Comparison of ENCODE assay signal across 19 mouse cellular contexts in genomic region chr14:24090790-24091189, GRCm38 (mm10).
DNase-seq lines count a peak whose midpoint lies in the region; ATAC-seq and TF ChIP-seq lines count a peak whose summit lies in the region.
"Had no signal": no experiment of that assay in that cellular context is flagged by ENCODE, and none has a peak within 500 bp of the region (broad histone marks: within the 10 kb centered on the region; RNA-seq: fewer than 3 reads in every experiment).

No protein-coding gene starts in this region.

- 28% methylated on average over 1 of the region's 1 CpGs for WGBS in heart, embryonic 12.5 days
- WGBS in liver, embryonic 11.5 days, result 23% methylated on average over 1 of the region's 1 CpGs
- WGBS in liver, embryonic 15.5 days (ENCODE audit: insufficient replicate concordance), result 10% methylated on average over 1 of the region's 1 CpGs
- WGBS in intestine, postnatal 0 days, result 30% methylated on average over 1 of the region's 1 CpGs

- H3K4me2 ChIP-seq in heart, embryonic 12.5 days, result no peak overlapping the region
- no peak overlapping the region for H3K4me2 ChIP-seq in liver, embryonic 11.5 days
- peak overlapping the region; percentile 5; the same call in 1 of the 2 replicates for H3K4me2 ChIP-seq in liver, embryonic 15.5 days
- H3K4me2 ChIP-seq in intestine, postnatal 0 days (replicated peaks; ENCODE audit: low read depth), result no peak overlapping the region
- H3K4me2 ChIP-seq: embryonic facial prominence, embryonic 12.5 days; forebrain, embryonic 13.5 days; heart, embryonic 13.5 days; hindbrain, embryonic 14.5 days had no signal

- H3K4me3 ChIP-seq in heart, embryonic 12.5 days, result no peak overlapping the region
- no peak overlapping the region for H3K4me3 ChIP-seq in liver, embryonic 11.5 days (ENCODE audit: low read depth, low read length)
- H3K4me3 ChIP-seq in liver, embryonic 15.5 days (replicated peaks), result no peak overlapping the region
- H3K4me3 ChIP-seq in intestine, postnatal 0 days (ENCODE audit: low read depth, low read length), result no peak overlapping the region
- H3K4me3 ChIP-seq: embryonic facial prominence, embryonic 12.5 days; forebrain, embryonic 13.5 days; heart, embryonic 13.5 days; hindbrain, embryonic 10.5 days had no signal

- 0 out of 2 replicates have a peak, but pooled peaks cover 21% of the 10 kb centered on the region for H3K4me1 ChIP-seq in heart, embryonic 12.5 days (replicated peaks)
- no peaks in the 10 kb centered on the region for H3K4me1 ChIP-seq in liver, embryonic 11.5 days (replicated peaks; ENCODE audit: control insufficient read depth, insufficient read depth, low read length)
- H3K4me1 ChIP-seq in liver, embryonic 15.5 days (replicated peaks), result peaks cover 15% of the 10 kb centered on the region
- H3K4me1 ChIP-seq in intestine, postnatal 0 days (replicated peaks; ENCODE audit: control insufficient read depth, insufficient read depth, low read length), result no peaks in the 10 kb centered on the region
- H3K4me1 ChIP-seq: embryonic facial prominence, embryonic 12.5 days; forebrain, embryonic 13.5 days; hindbrain, embryonic 10.5 days had no signal

- no peaks in the 10 kb centered on the region for H3K9me3 ChIP-seq in heart, embryonic 12.5 days (replicated peaks)
- no peaks in the 10 kb centered on the region for H3K9me3 ChIP-seq in liver, embryonic 11.5 days (ENCODE audit: control insufficient read depth, low read length)
- no peaks in the 10 kb centered on the region for H3K9me3 ChIP-seq in liver, embryonic 15.5 days (replicated peaks)
- H3K9me3 ChIP-seq in intestine, postnatal 0 days (ENCODE audit: control insufficient read depth), result no peaks in the 10 kb centered on the region
- H3K9me3 ChIP-seq: embryonic facial prominence, embryonic 12.5 days; forebrain, embryonic 13.5 days; heart, embryonic 13.5 days; hindbrain, embryonic 10.5 days had no signal

- no peaks in the 10 kb centered on the region for H3K36me3 ChIP-seq in heart, embryonic 12.5 days
- H3K36me3 ChIP-seq in liver, embryonic 11.5 days (ENCODE audit: control insufficient read depth, insufficient read depth, low read length), result no peaks in the 10 kb centered on the region
- H3K36me3 ChIP-seq in liver, embryonic 15.5 days (replicated peaks), result no peaks in the 10 kb centered on the region
- H3K36me3 ChIP-seq in intestine, postnatal 0 days (ENCODE audit: control insufficient read depth, insufficient read depth), result no peaks in the 10 kb centered on the region
- H3K36me3 ChIP-seq: embryonic facial prominence, embryonic 12.5 days; heart, embryonic 13.5 days; hindbrain, embryonic 10.5 days had no signal

- no peak overlapping the region; the same call in 1 of the 2 replicates for H3K27ac ChIP-seq in heart, embryonic 12.5 days (ENCODE audit: poor library complexity, severe bottlenecking)
- H3K27ac ChIP-seq in liver, embryonic 11.5 days (ENCODE audit: low read depth, low read length), result no peak overlapping the region
- no peak overlapping the region for H3K27ac ChIP-seq in liver, embryonic 15.5 days (replicated peaks)
- no peak overlapping the region for H3K27ac ChIP-seq in intestine, postnatal 0 days (ENCODE audit: low read depth, low read length)
- H3K27ac ChIP-seq: embryonic facial prominence, embryonic 12.5 days; forebrain, embryonic 13.5 days; heart, embryonic 13.5 days; hindbrain, embryonic 10.5 days; hindbrain, embryonic 14.5 days had no signal

- DNase-seq in heart, postnatal 4 days, result no peak
- no peak for DNase-seq in liver, embryonic 11.5 days (ENCODE audit: low spot score)
- DNase-seq in layer of hippocampus, postnatal 25 days (ENCODE audit: extremely low spot score in 1 of 2, low spot score in 1 of 2), result no peak
- DNase-seq in left cerebral cortex, postnatal 25 days (ENCODE audit: low spot score in 2 of 2), result no peak
- DNase-seq: adrenal gland, adult 2 months; adrenal gland, postnatal 25 days; cerebellum, adult 9-10 months; cerebellum, postnatal 25 days; forebrain, postnatal 0 days; gastrocnemius, postnatal 25 days had no signal

- TF ChIP-seq CTCF in intestine, postnatal 0 days (IDR thresholded peaks at IDR 0.05; ENCODE audit: low read depth), result no peak

- ATAC-seq in heart, embryonic 12.5 days (ENCODE audit: insufficient number of reproducible peaks, low FRiP score), result peak; percentile 93
- peak; percentile 73 for ATAC-seq in erythroblast, adult 5-6 weeks (replicated peaks; ENCODE audit: low FRiP score, poor library complexity, severe bottlenecking)
- ATAC-seq in liver, embryonic 11.5 days (replicated peaks; ENCODE audit: low FRiP score), result peak; percentile 85
- peak; percentile 76 for ATAC-seq in liver, embryonic 15.5 days (ENCODE audit: insufficient read depth)
- ATAC-seq in intestine, postnatal 0 days, result no peak
- ATAC-seq: forebrain, embryonic 13.5 days; forebrain, postnatal 0 days had no signal

- no peaks in the 10 kb centered on the region for H3K27me3 ChIP-seq in heart, embryonic 12.5 days (replicated peaks)
- no peaks in the 10 kb centered on the region for H3K27me3 ChIP-seq in liver, embryonic 11.5 days (replicated peaks; ENCODE audit: control insufficient read depth, insufficient read depth, low read length)
- no peaks in the 10 kb centered on the region for H3K27me3 ChIP-seq in liver, embryonic 15.5 days
- no peaks in the 10 kb centered on the region for H3K27me3 ChIP-seq in intestine, postnatal 0 days (replicated peaks; ENCODE audit: control insufficient read depth, insufficient read depth, low read length)
- H3K27me3 ChIP-seq: embryonic facial prominence, embryonic 12.5 days; forebrain, embryonic 13.5 days; heart, embryonic 13.5 days had no signal

- no peak overlapping the region for H3K9ac ChIP-seq in heart, embryonic 12.5 days
- no peak overlapping the region for H3K9ac ChIP-seq in liver, embryonic 11.5 days (ENCODE audit: low read depth, low read length)
- no peak overlapping the region for H3K9ac ChIP-seq in liver, embryonic 15.5 days
- H3K9ac ChIP-seq in intestine, postnatal 0 days (ENCODE audit: low read depth, low read length), result no peak overlapping the region
- H3K9ac ChIP-seq: embryonic facial prominence, embryonic 12.5 days; forebrain, embryonic 13.5 days; forebrain, postnatal 0 days; heart, embryonic 13.5 days; hindbrain, embryonic 14.5 days had no signal

- intact Hi-C loops in left cerebral cortex, postnatal 25 days (cut with DNase I), result no loop called here
